Mouse (Mus musculus) lung, embryonic 16.5 days (tissue): Measurements from ENCODE around the gene Pdlim5. TPM values are rescaled to one million over a fixed set of nuclear protein-coding genes. Genes with fewer than 3 reads are reported as not detected.

Source experiments
- ATAC-seq: fragments of 200-750 bp; cut with Nextera tagmentation; 2 replicates; pipeline ENCODE4 v1.8.0; 2017; ENCODE audit warnings: low read depth, mild to moderate bottlenecking, moderate library complexity
- H3K27ac ChIP-seq: fragments of 300-500 bp; sonication (generic); 2 replicates; pipeline ENCODE4 v1.5.1; 2014; ENCODE audit warnings: mild to moderate bottlenecking, control low read depth, low read length
- H3K27me3 ChIP-seq: fragments of 300-500 bp; sonication (generic); 2 replicates; pipeline ENCODE4 v1.6.1; 2014; ENCODE audit warnings: low read depth, low read length, mixed read lengths; ENCODE audit not compliant: control insufficient read depth, insufficient read depth
- H3K36me3 ChIP-seq: fragments of 300-500 bp; sonication (generic); 2 replicates; pipeline ENCODE4 v1.6.1; 2014; ENCODE audit warnings: low read length; ENCODE audit not compliant: control insufficient read depth, insufficient read depth
- H3K4me1 ChIP-seq: fragments of 300-500 bp; sonication (generic); replicated peaks from 2 replicates; pipeline ENCODE4 v1.6.1; 2014; ENCODE audit warnings: low read length, mixed read lengths; ENCODE audit not compliant: control insufficient read depth, insufficient read depth
- H3K4me2 ChIP-seq: fragments of 300-500 bp; sonication (generic); 2 replicates; pipeline ENCODE4 v1.6.1; 2014; ENCODE audit warnings: low read depth, low read length, control low read depth
- H3K4me3 ChIP-seq: fragments of 300-500 bp; sonication (generic); 2 replicates; pipeline ENCODE4 v1.5.1; 2014; ENCODE audit warnings: mild to moderate bottlenecking, low read length, control low read depth
- H3K9ac ChIP-seq: fragments of 300-500 bp; sonication (generic); 2 replicates; pipeline ENCODE4 v1.6.1; 2014; ENCODE audit warnings: low read length, control low read depth
- H3K9me3 ChIP-seq: fragments of 300-500 bp; sonication (generic); 2 replicates; pipeline ENCODE4 v1.6.1; 2016; ENCODE audit warnings: low read length; ENCODE audit not compliant: control insufficient read depth
- WGBS: fragments of 180-500 bp; shearing (Covaris S2); extraction: QIAGEN DNeasy Blood & Tissue Kit; methylation state at CpG from one replicate; pipeline ENCODE4 v1.1.7; 2014; 5-methylcytosine and 5-hydroxymethylcytosine counted together
- polyA plus RNA-seq: library from polyadenylated mRNA; unstranded; fragments of >200 nt; fragmentation: Nextera tagmentation; extraction: Ambion mirVana; gene quantifications from 2 replicates; pipeline ENCODE4 v1.2.1, GENCODE M21; 2015

Pdlim5 gene
- polyA plus RNA-seq, 1 experiment from 2014 or later: 28.3 TPM

DNA sequence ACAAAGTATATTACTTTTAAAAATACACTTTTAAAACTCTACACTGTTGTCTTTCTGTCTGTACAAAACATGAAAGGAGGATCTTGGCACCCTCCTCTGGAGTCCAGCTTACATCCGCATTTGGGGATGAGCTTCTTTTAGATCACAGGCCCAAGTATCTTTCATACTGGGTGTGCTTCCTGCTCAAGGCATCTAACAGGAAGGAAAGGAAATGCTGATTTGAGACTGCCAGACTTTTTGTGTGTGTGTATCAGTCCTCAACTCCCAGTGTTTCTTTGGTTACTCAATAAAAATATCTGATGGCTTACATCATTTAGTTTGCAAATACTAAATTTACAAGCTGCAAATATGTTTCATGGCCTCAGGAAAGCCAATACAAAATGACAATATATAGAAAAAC, 42.3 kb downstream of the Pdlim5 start:
- Histone ChIP-seq H3K4me3 (no peak overlapping the region), H3K4me2 (no peak overlapping the region), H3K9me3 (no peaks in the 10 kb centered on the region), H3K9ac (no peak overlapping the region), H3K27me3 (no peaks in the 10 kb centered on the region), H3K27ac (no peak overlapping the region), H3K36me3 (0 out of 2 replicates have a peak, but pooled peaks cover 2% of the 10 kb centered on the region), H3K4me1 (0 out of 2 replicates have a peak, but pooled peaks cover 4% of the 10 kb centered on the region)
- 50% methylated on average over 1 of the region's 1 CpGs for WGBS
- no peak for ATAC-seq

DNA sequence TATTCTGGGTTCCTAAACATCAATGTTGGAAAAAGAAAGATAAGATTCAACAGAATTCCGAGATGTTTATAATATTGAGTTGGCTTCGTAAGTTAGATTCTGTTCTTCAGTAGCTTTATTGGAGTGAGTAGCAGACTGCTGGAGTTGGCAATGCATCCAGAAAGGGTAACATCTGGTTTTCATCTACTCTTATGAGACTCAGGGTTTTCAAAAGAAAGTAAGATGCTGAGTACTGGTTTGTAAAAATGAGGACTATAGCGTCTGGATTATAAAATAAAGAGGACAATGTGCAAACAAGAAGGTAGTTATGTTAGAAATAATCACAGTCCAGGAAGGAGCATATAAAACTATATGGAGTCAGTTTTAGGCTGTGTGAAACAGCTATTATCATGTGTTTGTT, 45.0 kb downstream of the Pdlim5 start:
- no peak for ATAC-seq
- Histone ChIP-seq H3K4me3 (no peak overlapping the region), H3K9ac (no peak overlapping the region), H3K27me3 (no peaks in the 10 kb centered on the region), H3K4me2 (no peak overlapping the region), H3K36me3 (0 out of 2 replicates have a peak, but pooled peaks cover 2% of the 10 kb centered on the region), H3K9me3 (no peaks in the 10 kb centered on the region), H3K27ac (no peak overlapping the region), H3K4me1 (peaks cover 8% of the 10 kb centered on the region; the same call in 1 of the 2 replicates)
- 55% methylated on average over 3 of the region's 3 CpGs for WGBS

DNA sequence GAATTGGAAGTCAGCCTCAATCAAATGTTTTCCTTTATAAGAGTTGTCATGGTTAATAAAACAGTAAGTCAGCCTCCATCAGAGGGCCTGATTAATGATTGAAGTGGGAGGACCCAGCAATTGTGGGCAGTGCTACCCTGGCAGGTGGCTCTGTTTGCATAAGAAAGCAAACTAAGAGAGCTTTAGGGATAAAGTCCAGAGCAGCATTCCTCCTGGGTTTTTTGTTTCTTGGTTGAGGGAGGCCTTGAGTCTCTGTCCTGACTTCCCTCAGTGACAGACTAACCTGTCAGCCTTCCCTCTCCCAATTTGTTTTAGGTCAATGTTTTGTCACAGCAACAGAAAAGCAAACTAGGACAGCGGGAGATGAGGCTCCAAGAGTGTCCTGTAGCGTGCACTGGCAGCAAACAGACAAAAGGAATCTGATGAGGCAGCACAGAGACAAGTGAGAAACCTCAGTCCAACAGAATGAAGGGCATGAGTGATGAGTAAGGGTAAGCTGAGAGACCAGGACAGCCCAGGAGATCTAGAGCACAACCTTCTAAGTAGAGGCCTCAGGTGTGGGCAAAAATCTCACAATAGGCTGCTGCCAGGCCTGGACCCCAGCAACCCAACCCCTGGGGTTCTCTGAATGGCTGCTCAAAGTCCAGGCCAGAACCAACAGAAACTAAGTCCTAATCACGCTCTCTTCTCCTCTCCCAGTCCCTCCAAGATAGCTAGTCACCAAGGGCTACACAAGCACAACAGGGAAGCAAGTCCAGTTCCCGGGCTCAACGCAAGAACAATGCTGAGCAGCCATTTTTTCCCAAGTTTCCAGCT, 46.5 kb downstream of the Pdlim5 start:
- H3K4me3 ChIP-seq: no peak overlapping the region
- H3K9me3 ChIP-seq: no peaks in the 10 kb centered on the region
- 75% methylated on average over 5 of the region's 5 CpGs for WGBS
- H3K9ac ChIP-seq: no peak overlapping the region
- H3K4me2 ChIP-seq: no peak overlapping the region
- 0 out of 2 replicates have a peak, but pooled peaks cover 2% of the 10 kb centered on the region for H3K36me3 ChIP-seq
- H3K27me3 ChIP-seq: no peaks in the 10 kb centered on the region
- H3K27ac ChIP-seq: no peak overlapping the region
- peaks cover 10% of the 10 kb centered on the region; the same call in 1 of the 2 replicates for H3K4me1 ChIP-seq
- ATAC-seq: no peak

DNA sequence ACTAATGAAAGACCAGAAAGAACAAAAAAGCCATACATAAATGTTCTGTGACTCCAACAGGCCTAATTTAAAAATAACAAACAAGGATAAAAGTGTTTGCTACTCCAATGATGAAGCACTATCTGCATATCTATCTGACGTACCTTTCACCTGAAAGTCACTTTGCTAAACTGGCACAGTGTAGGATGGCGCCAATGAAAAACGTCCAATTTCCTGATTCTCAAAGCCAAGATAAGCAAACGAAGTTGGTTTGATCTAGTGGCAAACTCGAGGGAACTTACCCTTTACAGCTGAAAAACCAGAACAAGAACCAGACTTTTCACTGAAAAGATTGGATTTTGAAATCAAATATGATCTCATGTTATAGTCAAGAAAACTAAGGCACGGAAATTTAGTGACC, 49.2 kb downstream of the Pdlim5 start:
- 57% methylated on average over 6 of the region's 6 CpGs for WGBS
- H3K4me2 ChIP-seq: no peak overlapping the region
- no peak overlapping the region for H3K27ac ChIP-seq
- H3K27me3 ChIP-seq: no peaks in the 10 kb centered on the region
- H3K9ac ChIP-seq: no peak overlapping the region
- H3K36me3 ChIP-seq: 0 out of 2 replicates have a peak, but pooled peaks cover 2% of the 10 kb centered on the region
- H3K4me1 ChIP-seq: peaks cover 10% of the 10 kb centered on the region; the same call in 1 of the 2 replicates
- no peak for ATAC-seq
- H3K4me3 ChIP-seq: no peak overlapping the region
- H3K9me3 ChIP-seq: no peaks in the 10 kb centered on the region

DNA sequence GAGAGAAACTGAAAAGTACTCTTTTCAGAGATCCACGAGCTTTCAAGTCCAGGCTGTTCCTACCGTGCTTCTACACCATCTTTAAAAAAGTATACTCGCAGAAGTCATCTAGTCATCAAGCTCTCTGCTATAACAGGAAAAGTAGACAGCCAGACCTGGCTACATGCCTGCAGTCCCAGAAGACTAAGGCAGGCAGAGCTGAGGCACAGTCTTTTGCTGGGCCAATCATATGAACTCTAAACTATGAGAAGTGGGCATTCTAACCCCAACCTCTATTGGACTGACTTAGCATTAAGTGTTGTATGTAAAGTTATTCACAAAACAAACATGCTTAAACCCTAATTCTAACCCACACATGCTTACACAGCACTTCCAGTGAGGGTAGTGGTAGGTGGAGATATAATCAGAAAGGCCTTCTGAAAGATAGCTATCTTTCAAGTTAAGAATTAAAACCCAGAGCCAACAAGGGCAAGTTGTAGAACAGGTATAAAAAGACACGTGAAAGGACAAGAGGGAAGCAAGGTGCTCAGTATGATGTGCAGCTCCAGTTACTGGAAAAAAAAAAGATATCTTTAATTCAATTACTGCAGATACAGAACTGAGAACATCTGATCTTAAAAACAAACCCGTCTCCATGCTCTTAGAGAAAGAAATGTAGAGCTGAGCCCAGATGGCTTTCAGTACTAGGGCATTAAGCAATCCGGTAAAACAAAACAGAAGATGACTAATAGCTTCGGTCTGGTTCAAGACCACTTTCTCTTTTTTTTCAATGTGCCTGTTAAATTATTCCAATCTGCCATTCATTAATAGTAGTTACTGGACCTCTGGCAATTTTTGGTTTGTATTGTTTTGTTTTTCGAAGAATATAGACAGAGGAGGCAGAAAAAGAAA, 50.0 kb downstream of the Pdlim5 start:
- Histone ChIP-seq H3K9ac (no peak overlapping the region), H3K27ac (no peak overlapping the region), H3K9me3 (no peaks in the 10 kb centered on the region), H3K4me2 (no peak overlapping the region), H3K36me3 (0 out of 2 replicates have a peak, but pooled peaks cover 2% of the 10 kb centered on the region), H3K4me3 (no peak overlapping the region), H3K27me3 (no peaks in the 10 kb centered on the region), H3K4me1 (peaks cover 12% of the 10 kb centered on the region)
- 63% methylated on average over 8 of the region's 8 CpGs for WGBS
- peak; percentile 56 for ATAC-seq

DNA sequence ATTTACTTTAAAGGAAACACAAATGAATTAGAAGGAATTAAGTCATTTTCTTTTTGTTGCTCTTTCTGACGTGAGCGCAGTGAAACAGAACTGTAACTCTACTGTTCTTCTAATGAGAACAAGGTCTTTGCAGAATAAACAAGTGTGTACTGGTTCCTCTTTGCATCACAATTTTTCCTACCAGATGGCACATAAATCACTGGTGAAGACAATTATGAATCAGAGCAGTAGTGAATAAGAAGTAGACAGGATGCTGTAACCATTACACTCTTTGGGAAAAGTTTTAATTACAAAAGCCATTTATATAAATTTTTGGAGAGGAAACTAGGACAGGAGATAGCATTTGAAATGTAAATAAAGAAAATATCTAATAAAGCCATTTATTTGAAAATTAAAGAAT, 51.7 kb downstream of the Pdlim5 start:
- ATAC-seq: no peak
- H3K4me3 ChIP-seq: no peak overlapping the region
- no peaks in the 10 kb centered on the region for H3K9me3 ChIP-seq
- H3K27ac ChIP-seq: no peak overlapping the region
- H3K4me2 ChIP-seq: no peak overlapping the region
- H3K36me3 ChIP-seq: 0 out of 2 replicates have a peak, but pooled peaks cover 2% of the 10 kb centered on the region
- WGBS: 81% methylated on average over 2 of the region's 2 CpGs
- H3K4me1 ChIP-seq: peaks cover 13% of the 10 kb centered on the region
- H3K27me3 ChIP-seq: no peaks in the 10 kb centered on the region
- H3K9ac ChIP-seq: no peak overlapping the region

DNA sequence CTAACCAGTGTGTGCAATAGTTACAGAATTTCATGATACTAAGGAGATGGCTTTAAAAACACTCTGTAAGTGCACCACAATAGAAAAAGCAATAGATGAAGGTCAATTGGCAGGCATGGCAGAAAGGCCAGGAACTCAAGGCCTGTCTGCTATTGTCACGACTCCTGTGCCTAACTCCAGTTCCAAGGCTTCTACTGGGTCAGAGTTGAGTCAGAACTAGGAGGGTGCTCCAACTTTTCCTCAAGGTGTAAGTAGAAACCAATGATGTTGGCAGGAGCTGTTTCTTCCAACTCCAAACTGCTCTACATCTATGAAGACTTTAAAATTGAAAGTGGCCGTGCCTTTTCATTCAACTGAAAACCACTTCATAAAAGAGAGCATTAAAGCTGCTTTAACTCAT, 54.8 kb downstream of the Pdlim5 start:
- 51% methylated on average over 2 of the region's 2 CpGs for WGBS
- H3K9ac ChIP-seq: no peak overlapping the region
- H3K4me2 ChIP-seq: no peak overlapping the region
- H3K27ac ChIP-seq: peak overlapping the region; percentile 50
- no peaks in the 10 kb centered on the region for H3K9me3 ChIP-seq
- H3K4me1 ChIP-seq: peaks cover 14% of the 10 kb centered on the region
- no peak for ATAC-seq
- no peaks in the 10 kb centered on the region for H3K36me3 ChIP-seq
- no peaks in the 10 kb centered on the region for H3K27me3 ChIP-seq
- H3K4me3 ChIP-seq: no peak overlapping the region

DNA sequence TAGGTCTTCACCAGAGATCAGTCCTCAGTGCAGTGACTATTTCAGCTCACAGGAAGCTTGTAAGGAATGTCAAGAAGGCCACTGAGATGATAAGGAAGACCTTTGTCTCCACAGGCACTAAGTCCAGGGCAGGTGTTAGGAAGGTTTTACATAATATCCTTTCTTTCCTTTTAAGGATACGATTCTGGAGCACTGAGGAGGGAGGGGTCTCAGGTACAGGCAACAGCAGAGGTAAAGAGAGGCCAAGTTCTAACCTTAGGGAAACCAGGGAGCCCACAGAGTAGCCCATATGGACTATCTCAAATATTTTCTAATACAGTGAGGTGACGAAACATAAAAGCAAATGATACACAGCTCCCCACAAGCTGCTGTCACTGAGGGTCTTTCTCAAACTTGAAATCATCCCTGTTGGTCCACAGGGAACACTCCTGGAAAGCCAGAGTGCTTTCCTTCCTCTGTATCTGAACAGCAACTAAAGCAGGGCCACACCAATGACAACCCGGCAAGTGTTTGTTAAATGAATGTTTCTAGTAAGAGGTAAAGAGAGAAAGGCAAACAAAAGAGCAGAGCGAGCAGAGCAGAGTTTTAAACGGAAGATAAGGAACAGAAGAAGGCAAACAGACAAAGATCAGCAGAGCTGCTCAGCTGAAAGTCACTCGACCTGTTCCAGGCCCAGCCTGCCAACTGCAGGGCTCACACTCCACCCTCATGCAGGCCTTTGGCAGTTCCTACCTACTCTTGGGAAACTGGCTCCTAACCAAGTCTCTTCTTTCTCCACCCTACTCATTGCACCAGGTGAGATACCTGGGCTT, 55.9 kb downstream of the Pdlim5 start:
- H3K9ac ChIP-seq: no peak overlapping the region
- peak; percentile 97 for ATAC-seq
- no peaks in the 10 kb centered on the region for H3K27me3 ChIP-seq
- 29% methylated on average over 6 of the region's 6 CpGs for WGBS
- H3K4me3 ChIP-seq: no peak overlapping the region
- H3K9me3 ChIP-seq: no peaks in the 10 kb centered on the region
- no peaks in the 10 kb centered on the region for H3K36me3 ChIP-seq
- no peak overlapping the region for H3K4me2 ChIP-seq
- peaks cover 10% of the 10 kb centered on the region for H3K4me1 ChIP-seq
- H3K27ac ChIP-seq: no peak overlapping the region
